Mouse (Mus musculus) testis, adult 2 months (tissue): ENCODE measurements around the gene Ctc1.

Experiments used
- CTCF ChIP-seq: fragments of 200-500 bp; IDR thresholded peaks from 2 replicates; pipeline ENCODE4 v1.5.1; 2012; ENCODE audit warnings: low read depth, mild to moderate bottlenecking, inconsistent platforms, low read length, moderate library complexity; ENCODE audit not compliant: control insufficient read depth, insufficient read depth, insufficient replicate concordance
- POLR2A ChIP-seq: fragments of 200-500 bp; IDR thresholded peaks from 2 replicates; pipeline ENCODE4 v1.6.1; 2012; ENCODE audit warnings: low read depth, mild to moderate bottlenecking, inconsistent platforms, low read length, moderate library complexity; ENCODE audit not compliant: control insufficient read depth

DNA sequence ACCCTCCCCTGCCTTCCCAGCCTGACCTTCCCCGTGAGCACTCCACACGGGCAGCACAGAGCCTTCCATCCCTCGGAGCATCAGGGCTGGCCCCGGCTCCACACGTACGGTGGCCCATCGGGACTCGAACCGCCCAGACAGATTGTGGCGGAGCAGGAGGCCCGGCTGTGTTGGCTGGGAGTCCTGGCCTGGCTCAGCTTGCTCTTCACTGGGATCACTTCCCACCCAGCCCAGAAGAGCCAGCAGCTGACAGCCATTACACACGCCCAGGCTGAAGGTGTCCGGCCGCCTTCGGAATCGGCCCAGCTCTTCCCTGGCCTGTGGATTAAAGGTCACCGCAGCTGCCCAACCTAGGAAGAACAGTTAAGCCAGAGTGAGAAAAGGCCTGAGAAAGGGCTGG is 27.4 kb upstream of the Ctc1 start:
- no peak for TF ChIP-seq CTCF
- TF ChIP-seq POLR2A: no peak
